Mouse (Mus musculus): ENCODE measurements around the gene Impad1. TPM values are rescaled to one million over a fixed set of nuclear protein-coding genes. Genes with fewer than 3 reads are reported as not detected.

The Impad1 gene
- polyA plus RNA-seq, 1 experiment, result 41.2 TPM

DNA sequence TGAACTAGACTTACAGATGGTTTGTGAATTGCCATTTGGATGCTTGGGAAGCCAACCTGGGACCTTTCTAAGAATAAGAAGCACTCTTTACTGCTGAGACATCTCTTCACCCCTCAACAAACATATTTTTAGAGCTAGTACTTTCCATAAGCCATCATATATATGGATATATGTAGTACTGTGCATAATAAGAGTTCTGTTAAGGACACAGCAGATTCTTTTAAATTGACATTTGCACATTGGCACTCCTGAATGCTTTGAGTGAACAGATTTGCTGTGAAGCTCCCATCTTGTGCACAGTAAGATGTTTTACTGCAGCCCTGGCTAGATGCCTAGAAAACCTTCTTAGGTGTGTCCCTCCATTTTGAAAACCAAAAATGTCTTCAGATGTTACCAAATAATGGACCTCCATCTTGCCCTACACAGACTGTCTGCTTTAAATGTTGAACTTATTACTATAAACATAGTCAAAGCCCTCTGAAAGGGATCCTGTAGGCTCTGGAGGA lies 13.8 kb downstream of the Impad1 start:
- DNase-seq (ENCODE audit: low read depth), result peak; percentile 36
- no peak for TF ChIP-seq CTCF (IDR thresholded peaks at IDR 0.05; ENCODE audit: borderline replicate concordance, extremely low read depth, insufficient read depth, insufficient read length)
- TF ChIP-seq POLR2A (IDR thresholded peaks at IDR 0.05; ENCODE audit: borderline replicate concordance, extremely low read depth, insufficient read depth, insufficient read length, poor library complexity, severe bottlenecking), result no peak

DNA sequence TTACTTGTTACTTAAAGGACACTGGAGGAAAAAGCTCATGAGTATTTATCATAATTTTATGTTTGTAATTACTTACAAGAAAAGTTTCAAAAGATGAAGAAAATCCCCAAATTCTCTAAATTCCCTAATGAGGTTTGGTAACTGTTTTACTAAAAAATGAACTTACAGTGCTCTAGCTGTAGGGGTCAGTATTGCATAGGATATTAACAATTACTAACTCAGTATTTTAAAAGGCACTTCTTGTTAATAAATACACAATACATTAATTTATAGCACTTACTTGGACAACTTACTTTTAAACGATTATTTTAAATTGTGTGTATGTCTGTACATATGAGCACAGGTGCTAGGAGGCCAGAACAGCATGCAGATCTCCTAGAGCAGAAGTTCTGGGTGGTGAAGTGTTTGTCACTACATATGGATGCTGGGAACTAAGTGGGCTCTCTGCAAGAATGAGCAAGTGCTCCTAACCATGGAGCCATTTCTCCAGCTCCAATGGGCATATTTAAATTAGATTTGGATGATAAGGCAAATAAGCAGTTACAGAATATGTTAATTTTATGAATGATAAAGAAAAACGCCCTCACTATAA lies 21.5 kb downstream of the Impad1 start:
- TF ChIP-seq POLR2A (IDR thresholded peaks at IDR 0.05; ENCODE audit: borderline replicate concordance, extremely low read depth, insufficient read depth, insufficient read length, poor library complexity, severe bottlenecking) (no peak), CTCF (IDR thresholded peaks at IDR 0.05; ENCODE audit: borderline replicate concordance, extremely low read depth, insufficient read depth, insufficient read length) (peak; percentile 29; the same call in 1 of the 2 replicates)
- peak; percentile 57 for DNase-seq (ENCODE audit: low read depth)

DNA sequence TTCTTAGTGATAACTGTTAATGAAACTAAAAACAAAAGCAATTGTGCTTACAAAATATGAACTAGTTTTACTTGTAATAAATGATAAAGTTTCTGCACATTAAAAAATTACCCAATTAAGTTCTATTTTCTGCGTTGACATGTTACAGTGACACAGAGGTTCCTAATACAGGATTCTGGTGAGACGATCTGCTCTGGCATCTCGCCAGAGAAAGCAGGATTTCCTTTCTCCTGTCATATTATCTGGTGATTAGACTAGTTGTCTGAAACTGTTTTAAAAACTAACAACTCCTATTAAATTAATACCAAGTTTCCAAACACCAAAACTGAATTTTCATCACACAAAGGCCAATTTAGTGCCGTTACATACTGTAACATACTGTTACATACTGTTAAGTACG lies 27.3 kb downstream of the Impad1 start:
- DNase-seq (ENCODE audit: low read depth), result peak; percentile 17
- TF ChIP-seq CTCF (IDR thresholded peaks at IDR 0.05; ENCODE audit: borderline replicate concordance, extremely low read depth, insufficient read depth, insufficient read length) (no peak), POLR2A (IDR thresholded peaks at IDR 0.05; ENCODE audit: borderline replicate concordance, extremely low read depth, insufficient read depth, insufficient read length, poor library complexity, severe bottlenecking) (no peak)

DNA sequence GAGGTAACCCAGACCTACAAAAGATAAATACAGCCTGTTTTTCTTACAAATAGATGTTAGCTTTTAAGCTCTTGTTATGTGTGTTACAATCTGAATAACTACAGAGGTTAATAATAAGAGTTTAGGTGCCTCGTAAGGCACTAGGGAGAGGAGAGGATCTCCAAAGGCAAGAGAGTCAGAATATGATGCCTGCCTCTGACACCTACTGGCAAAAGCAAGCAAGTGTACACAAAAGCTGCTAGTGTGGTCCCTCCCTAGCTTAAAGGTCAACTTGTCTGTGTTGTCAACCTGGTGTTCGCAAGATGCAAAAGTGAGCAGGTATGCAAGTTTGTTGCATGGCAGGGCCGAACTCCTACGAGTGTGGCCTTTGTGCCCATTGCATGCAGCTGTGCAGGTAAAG lies 34.8 kb downstream of the Impad1 start:
- TF ChIP-seq CTCF (IDR thresholded peaks at IDR 0.05; ENCODE audit: borderline replicate concordance, extremely low read depth, insufficient read depth, insufficient read length), result peak; percentile 22; the same call in 1 of the 2 replicates
- TF ChIP-seq POLR2A (IDR thresholded peaks at IDR 0.05; ENCODE audit: borderline replicate concordance, extremely low read depth, insufficient read depth, insufficient read length, poor library complexity, severe bottlenecking), result no peak
- DNase-seq (ENCODE audit: low read depth), result peak; percentile 8

DNA sequence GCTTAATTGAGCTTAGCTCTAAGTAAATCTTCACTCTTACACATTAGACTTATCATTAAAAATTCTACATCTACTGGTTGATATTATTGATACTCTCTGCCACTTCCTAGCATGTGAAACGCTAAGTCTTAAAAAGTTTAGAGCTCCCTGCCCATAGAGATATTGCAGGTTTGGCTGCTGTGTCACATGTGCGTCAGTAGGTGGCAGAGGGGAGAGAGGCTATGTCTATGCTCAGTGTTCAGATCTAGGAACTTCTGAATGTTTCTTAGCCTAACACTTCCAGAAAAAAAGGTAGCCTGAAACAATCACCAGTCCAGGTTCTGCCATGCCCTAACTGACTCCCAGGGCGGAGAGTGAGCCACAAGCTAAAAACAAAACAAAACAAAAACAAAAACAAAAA lies 63.7 kb downstream of the Impad1 start:
- DNase-seq (ENCODE audit: low read depth), result peak; percentile 35
- no peak for TF ChIP-seq POLR2A (IDR thresholded peaks at IDR 0.05; ENCODE audit: borderline replicate concordance, extremely low read depth, insufficient read depth, insufficient read length, poor library complexity, severe bottlenecking)
- peak; percentile 54; the same call in 1 of the 2 replicates for TF ChIP-seq CTCF (IDR thresholded peaks at IDR 0.05; ENCODE audit: borderline replicate concordance, extremely low read depth, insufficient read depth, insufficient read length)

DNA sequence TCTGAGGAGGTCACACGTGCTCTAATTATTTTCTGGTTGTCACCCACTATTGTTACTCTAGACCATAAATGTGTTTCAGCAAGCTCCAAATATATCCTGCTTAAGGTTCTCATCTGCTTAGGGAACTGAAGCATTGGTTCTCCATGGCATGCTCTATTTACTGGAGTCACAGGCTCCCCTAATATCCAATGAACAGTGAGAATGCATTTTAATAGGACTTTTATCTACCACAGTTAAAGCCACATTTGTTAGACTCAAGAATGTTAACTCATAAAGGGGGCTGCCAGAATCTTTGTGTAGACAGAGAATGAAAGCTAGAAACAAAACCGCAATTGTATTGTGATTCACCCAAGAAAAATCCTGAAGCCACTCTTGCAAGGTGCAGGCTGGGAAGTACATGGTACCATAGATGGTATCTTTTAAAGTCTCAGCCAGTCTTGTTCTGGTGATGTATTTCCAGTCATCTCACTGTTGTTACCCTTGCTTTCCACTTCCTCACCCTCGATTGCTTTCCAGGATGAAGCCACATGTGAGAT lies 66.8 kb downstream of the Impad1 start:
- no peak for DNase-seq (ENCODE audit: low read depth)
- TF ChIP-seq POLR2A (IDR thresholded peaks at IDR 0.05; ENCODE audit: borderline replicate concordance, extremely low read depth, insufficient read depth, insufficient read length, poor library complexity, severe bottlenecking) (no peak), CTCF (IDR thresholded peaks at IDR 0.05; ENCODE audit: borderline replicate concordance, extremely low read depth, insufficient read depth, insufficient read length) (no peak)

DNA sequence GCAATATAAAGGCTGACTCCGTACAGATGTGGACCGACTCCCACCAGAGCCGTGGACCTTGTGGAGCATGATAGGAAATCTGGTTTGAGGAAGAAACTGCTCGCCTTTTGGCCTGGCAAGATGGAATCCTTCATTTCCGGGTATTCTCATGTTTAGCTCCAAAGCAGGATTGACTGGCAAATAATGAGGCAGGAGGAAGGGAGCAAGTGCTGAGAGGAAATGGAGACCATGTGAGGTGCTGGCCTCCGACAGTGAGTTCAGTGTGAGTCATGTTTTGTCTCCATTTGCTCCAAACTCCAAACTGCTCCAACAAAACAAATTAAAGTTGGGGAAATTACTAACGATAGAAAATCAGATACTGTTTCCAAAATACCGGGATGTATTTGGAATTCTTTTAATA lies 69.3 kb downstream of the Impad1 start:
- no peak for TF ChIP-seq CTCF (IDR thresholded peaks at IDR 0.05; ENCODE audit: borderline replicate concordance, extremely low read depth, insufficient read depth, insufficient read length)
- TF ChIP-seq POLR2A (IDR thresholded peaks at IDR 0.05; ENCODE audit: borderline replicate concordance, extremely low read depth, insufficient read depth, insufficient read length, poor library complexity, severe bottlenecking), result no peak
- DNase-seq (ENCODE audit: low read depth), result no peak

DNA sequence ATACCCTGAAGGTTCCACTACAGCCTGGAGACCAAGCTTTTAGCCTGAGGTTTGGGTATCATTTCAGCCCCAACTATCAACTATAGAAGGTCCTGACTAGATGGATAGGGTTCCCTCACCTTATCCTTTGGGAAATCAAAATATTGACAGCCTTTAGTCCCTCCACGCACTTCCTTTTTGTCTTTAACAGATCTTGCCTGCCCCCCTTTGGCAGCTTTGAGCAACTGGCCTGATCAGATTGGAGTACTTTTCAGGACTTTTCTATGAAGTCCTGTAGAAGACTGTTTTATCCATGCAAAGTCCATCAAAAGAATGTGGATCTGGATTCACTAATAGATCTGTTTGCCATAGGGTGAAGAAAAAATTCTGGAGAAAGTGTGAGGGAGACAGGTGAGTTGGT lies 71.1 kb downstream of the Impad1 start:
- DNase-seq (ENCODE audit: low read depth), result no peak

DNA sequence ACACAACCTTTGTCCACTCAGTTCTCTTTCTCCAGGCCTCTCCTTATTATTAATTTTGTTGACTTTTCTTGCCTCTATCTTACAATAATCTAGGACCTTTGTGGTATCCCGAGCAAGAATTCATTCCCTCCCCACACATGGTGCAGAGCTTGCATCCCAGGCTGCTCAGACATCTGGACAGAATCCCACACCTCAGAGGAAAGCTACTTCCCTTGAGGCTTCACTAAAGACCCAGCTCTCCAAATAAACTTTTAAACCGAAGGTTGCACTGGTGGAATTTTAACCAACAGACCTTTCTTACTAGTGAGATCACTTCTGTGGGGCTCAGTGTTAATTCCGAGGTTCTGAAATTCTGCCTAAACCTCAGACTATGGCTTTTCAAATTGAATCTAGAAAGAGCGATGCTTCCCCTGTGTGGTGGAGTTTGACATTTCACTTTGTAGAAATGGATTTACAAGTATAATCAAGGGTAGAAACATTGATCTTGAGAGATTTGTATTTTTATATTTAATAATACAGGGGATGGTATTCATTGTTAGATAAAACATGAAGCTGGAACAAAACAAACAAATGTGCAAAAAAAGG lies 75.3 kb downstream of the Impad1 start:
- 0 out of 2 replicates have a peak, but pooled peaks have one; percentile 5 for TF ChIP-seq CTCF (IDR thresholded peaks at IDR 0.05; ENCODE audit: borderline replicate concordance, extremely low read depth, insufficient read depth, insufficient read length)
- TF ChIP-seq POLR2A (IDR thresholded peaks at IDR 0.05; ENCODE audit: borderline replicate concordance, extremely low read depth, insufficient read depth, insufficient read length, poor library complexity, severe bottlenecking), result no peak
- peak; percentile 49 for DNase-seq (ENCODE audit: low read depth)

More for the DNA sequence above, 71.1 kb downstream of the Impad1 start:
- TF ChIP-seq CTCF (IDR thresholded peaks at IDR 0.05; ENCODE audit: borderline replicate concordance, extremely low read depth, insufficient read depth, insufficient read length) (peak; percentile 31; the same call in 1 of the 2 replicates), POLR2A (IDR thresholded peaks at IDR 0.05; ENCODE audit: borderline replicate concordance, extremely low read depth, insufficient read depth, insufficient read length, poor library complexity, severe bottlenecking) (no peak)

All from brain, embryonic 14.5 days (tissue).